9 mouse cellular contexts compared by ENCODE assay signal in the genomic region with DNA sequence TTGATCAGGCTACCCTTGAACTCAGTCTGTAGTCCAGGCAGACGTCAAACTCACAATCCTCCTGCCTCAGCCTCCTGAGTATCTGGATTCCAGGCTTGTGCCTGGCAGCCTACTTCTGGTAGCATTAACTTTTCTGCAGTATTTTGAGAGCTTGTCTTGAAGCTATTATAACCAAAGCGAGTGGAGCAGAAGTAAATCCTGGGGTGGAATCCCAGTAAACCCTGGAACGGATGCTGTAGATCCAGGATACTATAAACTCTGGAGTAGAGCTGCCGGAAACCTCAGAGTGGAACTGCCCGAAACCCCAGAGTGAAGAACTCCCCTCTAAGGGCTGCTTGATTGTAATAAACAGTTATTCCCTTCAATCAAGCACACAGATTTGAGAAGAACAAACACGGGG. TPM values are rescaled to one million over a fixed set of nuclear protein-coding genes. Genes with fewer than 3 reads are reported as not detected.
A peak's percentile ranks its signal among the peaks of the same experiment; 100 is the strongest.
DNase-seq lines count a peak whose midpoint lies in the region; ATAC-seq lines count a peak whose summit lies in the region.
"Had no signal": no experiment of that assay in that cellular context is flagged by ENCODE, and none has a peak within 500 bp of the region (broad histone marks: within the 10 kb centered on the region; RNA-seq: fewer than 3 reads in every experiment).

No protein-coding gene starts in this region.

- no peak overlapping the region for H3K27ac ChIP-seq in hindbrain, embryonic 11.5 days (ENCODE audit: low read depth, low read length)
- H3K27ac ChIP-seq in hindbrain, embryonic 13.5 days = no peak overlapping the region
- no peak overlapping the region for H3K27ac ChIP-seq in heart, embryonic 11.5 days (ENCODE audit: low read depth, low read length)

- ATAC-seq in hindbrain, embryonic 11.5 days (ENCODE audit: low FRiP score) = no peak
- no peak for ATAC-seq in hindbrain, embryonic 13.5 days (ENCODE audit: low FRiP score)
- no peak for ATAC-seq in heart, embryonic 11.5 days (replicated peaks; ENCODE audit: insufficient number of reproducible peaks, low FRiP score, low TSS enrichment)

- H3K36me3 ChIP-seq in hindbrain, embryonic 11.5 days (ENCODE audit: control insufficient read depth, insufficient read depth, low read length) = no peaks in the 10 kb centered on the region
- no peaks in the 10 kb centered on the region for H3K36me3 ChIP-seq in hindbrain, embryonic 13.5 days
- no peaks in the 10 kb centered on the region for H3K36me3 ChIP-seq in heart, embryonic 11.5 days (ENCODE audit: control insufficient read depth, insufficient read depth, low read length)

- H3K9me3 ChIP-seq in hindbrain, embryonic 11.5 days (ENCODE audit: control insufficient read depth, low read length) = no peaks in the 10 kb centered on the region
- no peaks in the 10 kb centered on the region for H3K9me3 ChIP-seq in hindbrain, embryonic 13.5 days
- no peaks in the 10 kb centered on the region for H3K9me3 ChIP-seq in heart, embryonic 11.5 days (replicated peaks; ENCODE audit: control insufficient read depth, low read length)

- peaks cover 3% of the 10 kb centered on the region; the same call in 1 of the 2 replicates for H3K4me1 ChIP-seq in hindbrain, embryonic 11.5 days (replicated peaks; ENCODE audit: control insufficient read depth, insufficient read depth, low read length)
- H3K4me1 ChIP-seq in hindbrain, embryonic 13.5 days (replicated peaks) = peaks cover 17% of the 10 kb centered on the region
- H3K4me1 ChIP-seq in heart, embryonic 11.5 days (ENCODE audit: control insufficient read depth, insufficient read depth, low read length) = no peaks in the 10 kb centered on the region

- H3K4me3 ChIP-seq in hindbrain, embryonic 11.5 days (ENCODE audit: low read depth, low read length) = no peak overlapping the region
- no peak overlapping the region for H3K4me3 ChIP-seq in hindbrain, embryonic 13.5 days
- no peak overlapping the region for H3K4me3 ChIP-seq in heart, embryonic 11.5 days (ENCODE audit: low read depth, low read length)
- H3K4me3 ChIP-seq: erythroblast, embryonic 14.5 days had no signal

- H3K27me3 ChIP-seq in hindbrain, embryonic 11.5 days (ENCODE audit: control insufficient read depth, insufficient read depth, low read length) = no peaks in the 10 kb centered on the region
- H3K27me3 ChIP-seq in hindbrain, embryonic 13.5 days = 0 out of 2 replicates have a peak, but pooled peaks cover 7% of the 10 kb centered on the region
- peaks cover 12% of the 10 kb centered on the region; the same call in 1 of the 2 replicates for H3K27me3 ChIP-seq in heart, embryonic 11.5 days (ENCODE audit: control insufficient read depth, insufficient read depth, low read length)

- H3K4me2 ChIP-seq in hindbrain, embryonic 11.5 days (replicated peaks; ENCODE audit: low read depth, low read length) = no peak overlapping the region
- no peak overlapping the region for H3K4me2 ChIP-seq in hindbrain, embryonic 13.5 days
- no peak overlapping the region for H3K4me2 ChIP-seq in heart, embryonic 11.5 days

- no peak overlapping the region for H3K9ac ChIP-seq in hindbrain, embryonic 11.5 days (ENCODE audit: low read depth, low read length)
- H3K9ac ChIP-seq in hindbrain, embryonic 13.5 days = no peak overlapping the region
- H3K9ac ChIP-seq in heart, embryonic 11.5 days (ENCODE audit: low read depth, low read length) = no peak overlapping the region

- whole genome bisulfite sequencing in hindbrain, embryonic 11.5 days = 56% methylated on average over 6 of the region's 6 CpGs
- WGBS in hindbrain, embryonic 13.5 days = 51% methylated on average over 6 of the region's 6 CpGs
- 50% methylated on average over 6 of the region's 6 CpGs for WGBS in heart, embryonic 11.5 days (ENCODE audit: insufficient replicate concordance)

- DNase-seq in hindbrain, embryonic 11.5 days (ENCODE audit: low spot score) = peak; percentile 76
- peak; percentile 71 for DNase-seq in 3T3-L1 (ENCODE audit: low read depth, low spot score)
- DNase-seq in NIH3T3 (ENCODE audit: low read depth) = peak; percentile 72
- peak; percentile 77 for DNase-seq in kidney, postnatal 10 days
- no peak for DNase-seq in gastrocnemius, postnatal 4 days (ENCODE audit: low spot score in 2 of 2)
- no peak for DNase-seq in cerebellum, adult 11 months

RNA-seq across cellular contexts. Expression of a gene that starts 9.7 kb away (rescaled TPM):
- 3.0 and 3.9 TPM in 2 replicates for polyA plus RNA-seq in hindbrain, embryonic 11.5 days (2014; fragmentation: Nextera tagmentation; extraction: Ambion mirVana)
- 4.0 and 4.1 TPM in 2 replicates for polyA plus RNA-seq in hindbrain, embryonic 13.5 days (2015; fragmentation: Nextera tagmentation; extraction: Ambion mirVana)
- 1 to 10 TPM; 2.1 to 2.4 TPM for total RNA-seq in gastrocnemius, postnatal 4 days (2021)
- 6.9 and 7.6 TPM in 2 replicates for polyA plus RNA-seq in heart, embryonic 11.5 days (2014; fragmentation: Nextera tagmentation; extraction: Ambion mirVana)

RNA-seq across cellular contexts. Expression of a gene that starts 18.8 kb away (rescaled TPM):
- 0.11 TPM in 1 of 2 replicates, not detected in the other for polyA plus RNA-seq in hindbrain, embryonic 11.5 days (2014; fragmentation: Nextera tagmentation; extraction: Ambion mirVana)
- polyA plus RNA-seq in hindbrain, embryonic 13.5 days (2015; fragmentation: Nextera tagmentation; extraction: Ambion mirVana) = 3.0 and 3.5 TPM in 2 replicates
- not detected for total RNA-seq in gastrocnemius, postnatal 4 days (2021)
- 0.07 TPM in 1 of 2 replicates, not detected in the other for polyA plus RNA-seq in heart, embryonic 11.5 days (2014; fragmentation: Nextera tagmentation; extraction: Ambion mirVana)
- polyA plus RNA-seq: erythroblast, embryonic 14.5 days had no signal

RNA-seq across cellular contexts. Expression of a gene that starts 51.4 kb away (rescaled TPM):
- 19.9 and 24.5 TPM in 2 replicates for polyA plus RNA-seq in hindbrain, embryonic 11.5 days (2014; fragmentation: Nextera tagmentation; extraction: Ambion mirVana)
- polyA plus RNA-seq in hindbrain, embryonic 13.5 days (2015; fragmentation: Nextera tagmentation; extraction: Ambion mirVana) = 91.0 and 93.8 TPM in 2 replicates
- 100 to 1,000 TPM; 170 to 188 TPM for total RNA-seq in gastrocnemius, postnatal 4 days (2021)
- 22.9 and 30.9 TPM in 2 replicates for polyA plus RNA-seq in heart, embryonic 11.5 days (2014; fragmentation: Nextera tagmentation; extraction: Ambion mirVana)

RNA-seq across cellular contexts. Expression of a gene that starts 56.9 kb away (rescaled TPM):
- polyA plus RNA-seq in hindbrain, embryonic 11.5 days (2014; fragmentation: Nextera tagmentation; extraction: Ambion mirVana) = 16.0 and 16.6 TPM in 2 replicates
- polyA plus RNA-seq in hindbrain, embryonic 13.5 days (2015; fragmentation: Nextera tagmentation; extraction: Ambion mirVana) = 20.9 and 21.4 TPM in 2 replicates
- 10 to 100 TPM; 30.1 to 33.2 TPM for total RNA-seq in gastrocnemius, postnatal 4 days (2021)
- 16.1 and 18.2 TPM in 2 replicates for polyA plus RNA-seq in heart, embryonic 11.5 days (2014; fragmentation: Nextera tagmentation; extraction: Ambion mirVana)

Comparison
In these comparisons a context has a peak if more than half of its experiments do, and no peak if none do; other contexts are left out.
1. DNase-seq: peak in hindbrain, embryonic 11.5 days (single experiment), 3T3-L1 (single experiment), NIH3T3 (single experiment) and kidney, postnatal 10 days (single experiment); none in gastrocnemius, postnatal 4 days (0 of 2) and cerebellum, adult 11 months (single experiment).